Mouse (Mus musculus) liver, embryonic 16.5 days (tissue): ENCODE measurements around the gene Rnf227. TPM values are rescaled to one million over a fixed set of nuclear protein-coding genes. Genes with fewer than 3 reads are reported as not detected.

Experiments used
- ATAC-seq: fragments of 200-750 bp; cut with Nextera tagmentation; 2 replicates; pipeline ENCODE4 v1.8.0; 2017; ENCODE audit warnings: low read depth, mild to moderate bottlenecking, moderate number of reproducible peaks, moderate library complexity
- H3K27ac ChIP-seq: fragments of 300-500 bp; sonication (generic); 2 replicates; pipeline ENCODE4 v1.5.1; 2014; ENCODE audit warnings: mild to moderate bottlenecking, low read length
- H3K27me3 ChIP-seq: fragments of 300-500 bp; sonication (generic); 2 replicates; pipeline ENCODE4 v1.6.1; 2014; ENCODE audit warnings: low read depth, low read length, mixed read lengths; ENCODE audit not compliant: control insufficient read depth, insufficient read depth
- H3K36me3 ChIP-seq: fragments of 300-500 bp; sonication (generic); 2 replicates; pipeline ENCODE4 v1.6.1; 2014; ENCODE audit warnings: mild to moderate bottlenecking; ENCODE audit not compliant: control insufficient read depth, insufficient read depth
- H3K4me1 ChIP-seq: fragments of 300-500 bp; sonication (generic); 2 replicates; pipeline ENCODE4 v1.6.1; 2014; ENCODE audit warnings: low read depth, low read length, mixed read lengths; ENCODE audit not compliant: control insufficient read depth
- H3K4me2 ChIP-seq: fragments of 300-500 bp; sonication (generic); 2 replicates; pipeline ENCODE4 v1.6.1; 2014; ENCODE audit warnings: low read depth, low read length, mixed read lengths
- H3K4me3 ChIP-seq: fragments of 300-500 bp; sonication (generic); 2 replicates; pipeline ENCODE4 v1.5.1; 2014; ENCODE audit warnings: low read depth, mild to moderate bottlenecking, low read length
- H3K9ac ChIP-seq: fragments of 300-500 bp; sonication (generic); 2 replicates; pipeline ENCODE4 v1.6.1; 2014; ENCODE audit warnings: low read depth, low read length
- H3K9me3 ChIP-seq: fragments of 300-500 bp; sonication (generic); replicated peaks from 2 replicates; pipeline ENCODE4 v1.6.1; 2016; ENCODE audit warnings: low read length; ENCODE audit not compliant: control insufficient read depth
- WGBS: fragments of 180-500 bp; shearing (Covaris S2); extraction: QIAGEN DNeasy Blood & Tissue Kit; methylation state at CpG from one replicate; pipeline ENCODE4 v1.1.7; 2014; ENCODE audit not compliant: insufficient replicate concordance; 5-methylcytosine and 5-hydroxymethylcytosine counted together
- polyA plus RNA-seq: library from polyadenylated mRNA; unstranded; fragments of >200 nt; fragmentation: Nextera tagmentation; extraction: Ambion mirVana; gene quantifications from 2 replicates; pipeline ENCODE4 v1.2.1, GENCODE M21; 2015

Rnf227 gene
- polyA plus RNA-seq, 1 experiment from 2014 or later: 0.74 TPM

GRCm38 (mm10) chr11:69366855-69367615 lies 26.8 kb downstream of the Rnf227 start:
- peak overlapping the region; percentile 76 for H3K27ac ChIP-seq
- H3K9ac ChIP-seq: peak overlapping the region; percentile 38
- peaks cover 45% of the 10 kb centered on the region for H3K4me1 ChIP-seq
- H3K4me2 ChIP-seq: peak overlapping the region; percentile 89
- 1% methylated on average over 22 of the region's 22 CpGs for WGBS
- ATAC-seq: no peak
- H3K4me3 ChIP-seq: peak overlapping the region; percentile 73
- no peaks in the 10 kb centered on the region for H3K9me3 ChIP-seq
- peaks cover 50% of the 10 kb centered on the region for H3K27me3 ChIP-seq
- no peaks in the 10 kb centered on the region for H3K36me3 ChIP-seq

- Histone ChIP-seq H3K4me3 (peak overlapping the region; percentile 73), H3K36me3 (no peaks in the 10 kb centered on the region), H3K4me2 (peak overlapping the region; percentile 89), H3K9me3 (no peaks in the 10 kb centered on the region), H3K27me3 (peaks cover 50% of the 10 kb centered on the region), H3K9ac (peak overlapping the region; percentile 78), H3K4me1 (peaks cover 53% of the 10 kb centered on the region), H3K27ac (peak overlapping the region; percentile 76)
- peak; percentile 15; the same call in 1 of the 2 replicates for ATAC-seq
- 2% methylated on average over 22 of the region's 22 CpGs for WGBS
Measured at GRCm38 (mm10) chr11:69367616-69368355, 27.5 kb downstream of the Rnf227 start.

GRCm38 (mm10) chr11:69368356-69369214 lies 28.3 kb downstream of the Rnf227 start:
- Histone ChIP-seq H3K4me3 (peak overlapping the region; percentile 73), H3K9ac (peak overlapping the region; percentile 78), H3K9me3 (no peaks in the 10 kb centered on the region), H3K4me2 (peak overlapping the region; percentile 89), H3K27me3 (peaks cover 50% of the 10 kb centered on the region), H3K27ac (peak overlapping the region; percentile 76), H3K4me1 (peaks cover 61% of the 10 kb centered on the region), H3K36me3 (no peaks in the 10 kb centered on the region)
- peak; percentile 7; the same call in 1 of the 2 replicates for ATAC-seq
- under 1% methylated on average over 59 of the region's 106 CpGs for WGBS

- ATAC-seq: no peak
Measured at GRCm38 (mm10) chr11:69369215-69369989, 29.1 kb downstream of the Rnf227 start, which contains the start of gene Chd3. Gene Chd3 (minus strand): TSS chr11:69369406.

GRCm38 (mm10) chr11:69369990-69370816 lies 29.9 kb downstream of the Rnf227 start:
- no peak overlapping the region for H3K9ac ChIP-seq
- H3K4me1 ChIP-seq: peaks cover 69% of the 10 kb centered on the region
- no peak for ATAC-seq
- H3K27me3 ChIP-seq: peaks cover 50% of the 10 kb centered on the region
- WGBS: 36% methylated on average over 2 of the region's 2 CpGs
- peak overlapping the region; percentile 89; the same call in 1 of the 2 replicates for H3K4me2 ChIP-seq
- H3K4me3 ChIP-seq: peak overlapping the region; percentile 73
- no peaks in the 10 kb centered on the region for H3K36me3 ChIP-seq
- H3K27ac ChIP-seq: peak overlapping the region; percentile 45; the same call in 1 of the 2 replicates
- H3K9me3 ChIP-seq: no peaks in the 10 kb centered on the region

More at GRCm38 (mm10) chr11:69369215-69369989, 29.1 kb downstream of the Rnf227 start, which contains the start of gene Chd3:
- H3K4me1 ChIP-seq: peaks cover 69% of the 10 kb centered on the region
- H3K27me3 ChIP-seq: peaks cover 50% of the 10 kb centered on the region
- H3K36me3 ChIP-seq: no peaks in the 10 kb centered on the region
- no peaks in the 10 kb centered on the region for H3K9me3 ChIP-seq
- 2% methylated on average over 23 of the region's 34 CpGs for WGBS
- H3K27ac ChIP-seq: peak within 1 kb of the TSS; percentile 76
- H3K9ac ChIP-seq: peak within 1 kb of the TSS; percentile 78
- peak within 1 kb of the TSS; percentile 89 for H3K4me2 ChIP-seq
- H3K4me3 ChIP-seq: peak within 1 kb of the TSS; percentile 73

- WGBS: 35% methylated on average over 9 of the region's 9 CpGs
- peaks cover 49% of the 10 kb centered on the region for H3K27me3 ChIP-seq
- H3K4me3 ChIP-seq: no peak overlapping the region
- H3K36me3 ChIP-seq: no peaks in the 10 kb centered on the region
- H3K4me1 ChIP-seq: peaks cover 63% of the 10 kb centered on the region
- no peak for ATAC-seq
- H3K27ac ChIP-seq: peak overlapping the region; percentile 45; the same call in 1 of the 2 replicates
- no peaks in the 10 kb centered on the region for H3K9me3 ChIP-seq
- no peak overlapping the region for H3K9ac ChIP-seq
- no peak overlapping the region for H3K4me2 ChIP-seq
Measured at GRCm38 (mm10) chr11:69370817-69371215, 30.6 kb downstream of the Rnf227 start.

GRCm38 (mm10) chr11:69371601-69372000 lies 31.3 kb downstream of the Rnf227 start:
- Histone ChIP-seq H3K27ac (peak overlapping the region; percentile 92), H3K27me3 (peaks cover 42% of the 10 kb centered on the region), H3K4me1 (peaks cover 55% of the 10 kb centered on the region), H3K4me2 (no peak overlapping the region), H3K9ac (no peak overlapping the region), H3K4me3 (no peak overlapping the region), H3K36me3 (no peaks in the 10 kb centered on the region), H3K9me3 (no peaks in the 10 kb centered on the region)
- no peak for ATAC-seq
- 71% methylated on average over 12 of the region's 12 CpGs for WGBS
